Mouse (Mus musculus) colon, adult 2 months (tissue): ENCODE results near the gene Clic1. TPM values are rescaled to one million over a fixed set of nuclear protein-coding genes. Genes with fewer than 3 reads are reported as not detected.

Experiments used
- polyA plus RNA-seq: library from polyadenylated mRNA; depleted of rRNA; stranded (reverse); fragments of >200 nt; gene quantifications from 2 replicates; pipeline ENCODE4 v1.2.3, GENCODE M21; 2012; rRNA removed

Gene Clic1
- 209 and 215 TPM in 2 replicates for polyA plus RNA-seq

GRCm38 (mm10) chr17:35049561-35050016 lies at the start of gene Clic1:
TSS of gene Clic1 (plus strand) at chr17:35049966.

GRCm38 (mm10) chr17:35000717-35001451 lies 48.9 kb upstream of the Clic1 start, which contains the start of gene Vars:
TSS of gene Vars (plus strand) at chr17:35000987.

GRCm38 (mm10) chr17:35016376-35016775 lies 33.4 kb upstream of the Clic1 start, which contains the start of gene Vwa7:
TSS of gene Vwa7 (plus strand) at chr17:35016579.

GRCm38 (mm10) chr17:35027277-35028068 lies 22.3 kb upstream of the Clic1 start, which contains the start of gene Sapcd1:
TSS of gene Sapcd1 (minus strand) at chr17:35028016.

GRCm38 (mm10) chr17:35046681-35047455 lies 2.9 kb upstream of the Clic1 start, which contains the start of gene Msh5:
TSS of gene Msh5 (minus strand) at chr17:35046745.

GRCm38 (mm10) chr17:35058911-35059892 lies 9.4 kb downstream of the Clic1 start, which contains the start of gene Ddah2:
TSS of gene Ddah2 (plus strand) at chr17:35059035.

GRCm38 (mm10) chr17:35064951-35065947 lies 15.5 kb downstream of the Clic1 start, which contains the start of gene Ly6g6c:
TSS of gene Ly6g6c (plus strand) at chr17:35065388.

GRCm38 (mm10) chr17:35066084-35066483 lies 16.3 kb downstream of the Clic1 start, which contains the start of gene Mpig6b:
TSS of gene Mpig6b (minus strand) at chr17:35066184.

GRCm38 (mm10) chr17:35076507-35077176 lies 26.9 kb downstream of the Clic1 start, which contains the start of gene Ly6g6e:
TSS of gene Ly6g6e (plus strand) at chr17:35076902.

GRCm38 (mm10) chr17:35077786-35078233 lies 28.0 kb downstream of the Clic1 start, which contains the start of gene Ly6g6d:
TSS of gene Ly6g6d (minus strand) at chr17:35078065.

GRCm38 (mm10) chr17:35085208-35085865 lies 35.6 kb downstream of the Clic1 start, which contains the start of gene Ly6g6f:
TSS of gene Ly6g6f (minus strand) at chr17:35085610.

GRCm38 (mm10) chr17:35088825-35089644 lies 39.3 kb downstream of the Clic1 start, which contains the start of gene Abhd16a:
TSS of gene Abhd16a (plus strand) at chr17:35089263.

GRCm38 (mm10) chr17:35108097-35108496 lies 58.3 kb downstream of the Clic1 start, which contains the start of gene Ly6g5c:
TSS of gene Ly6g5c (plus strand) at chr17:35108279.

